16 mouse cellular contexts compared by ENCODE assay signal in the genomic region with DNA sequence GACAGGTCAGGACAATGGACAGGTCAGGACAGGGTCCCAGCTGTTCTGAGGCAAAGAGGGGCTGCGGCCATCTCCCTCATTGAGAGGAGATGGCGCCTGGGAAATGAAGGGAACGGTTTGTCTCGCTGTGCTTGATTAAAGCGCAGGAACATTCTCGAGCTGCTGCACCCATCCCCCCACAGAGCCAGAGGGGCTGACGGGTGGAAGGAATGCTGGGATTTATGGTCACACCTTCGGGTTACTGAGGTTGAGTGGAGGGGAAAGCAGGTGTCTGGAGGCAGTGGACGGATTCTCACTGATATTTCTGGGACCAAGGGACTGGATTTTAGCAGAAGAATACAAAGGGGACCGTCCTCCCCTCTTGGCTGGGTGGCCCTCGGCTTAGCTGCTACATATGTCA. TPM values are rescaled to one million over a fixed set of nuclear protein-coding genes. Genes with fewer than 3 reads are reported as not detected.
DNase-seq lines count a peak whose midpoint lies in the region; ATAC-seq and TF ChIP-seq lines count a peak whose summit lies in the region.
"Had no signal": no experiment of that assay in that cellular context is flagged by ENCODE, and none has a peak within 500 bp of the region (broad histone marks: within the 10 kb centered on the region; RNA-seq: fewer than 3 reads in every experiment).

No protein-coding gene starts in this region.

- H3K27ac ChIP-seq in heart, embryonic 15.5 days, result peak overlapping the region; percentile 81
- no peak overlapping the region for H3K27ac ChIP-seq in heart, adult 2 months
- peak overlapping the region; percentile 60; the same call in 1 of the 2 replicates for H3K27ac ChIP-seq in embryonic facial prominence, embryonic 15.5 days (replicated peaks)
- H3K27ac ChIP-seq: liver, embryonic 14.5 days had no signal

- WGBS in heart, embryonic 15.5 days, result 27% methylated on average over 11 of the region's 11 CpGs
- 38% methylated on average over 11 of the region's 11 CpGs for WGBS in heart, adult 2 months
- WGBS in embryonic facial prominence, embryonic 15.5 days, result 14% methylated on average over 11 of the region's 11 CpGs

- no peak overlapping the region for H3K4me3 ChIP-seq in heart, embryonic 15.5 days
- no peak overlapping the region for H3K4me3 ChIP-seq in heart, adult 2 months
- H3K4me3 ChIP-seq in embryonic facial prominence, embryonic 15.5 days (replicated peaks), result peak overlapping the region; percentile 18

- no peak for ATAC-seq in heart, embryonic 15.5 days (replicated peaks; ENCODE audit: insufficient number of reproducible peaks, insufficient read depth, low FRiP score, low read depth)
- no peak for ATAC-seq in embryonic facial prominence, embryonic 15.5 days (ENCODE audit: insufficient number of reproducible peaks, low FRiP score, low TSS enrichment, low read depth)
- ATAC-seq: activated CD4-positive, CD25-positive, alpha-beta regulatory T cell, adult 4 months; forebrain, embryonic 16.5 days; inflammation-experienced regulatory T-cells, adult 6 months had no signal

- no peak for TF ChIP-seq POLR2A in heart, adult 2 months (IDR thresholded peaks at IDR 0.05; ENCODE audit: insufficient read depth, low read depth, low read length)

- H3K4me2 ChIP-seq in heart, embryonic 15.5 days, result no peak overlapping the region
- 0 out of 2 replicates have a peak overlapping the region, but pooled peaks have one; percentile 24 for H3K4me2 ChIP-seq in embryonic facial prominence, embryonic 15.5 days (replicated peaks)

- H3K4me1 ChIP-seq in heart, embryonic 15.5 days (replicated peaks), result peaks cover 26% of the 10 kb centered on the region
- no peaks in the 10 kb centered on the region for H3K4me1 ChIP-seq in heart, adult 2 months (ENCODE audit: control insufficient read depth, insufficient read depth, low read length)
- peaks cover 7% of the 10 kb centered on the region; the same call in 1 of the 2 replicates for H3K4me1 ChIP-seq in embryonic facial prominence, embryonic 15.5 days

- intact Hi-C loops in heart, adult 2 months (cut with DNase I), result no loop called here

- TF ChIP-seq CTCF in heart, adult 2 months (IDR thresholded peaks at IDR 0.05), result no peak

- no peak for TF ChIP-seq EP300 in heart, adult 2 months (IDR thresholded peaks at IDR 0.05; ENCODE audit: insufficient read depth, low read depth, low read length)

- no peaks in the 10 kb centered on the region for H3K79me2 ChIP-seq in heart, adult 2 months (replicated peaks; ENCODE audit: control insufficient read depth, insufficient read depth, low read length)

- no peaks in the 10 kb centered on the region for H3K9me3 ChIP-seq in heart, embryonic 15.5 days (replicated peaks)
- no peaks in the 10 kb centered on the region for H3K9me3 ChIP-seq in embryonic facial prominence, embryonic 15.5 days (replicated peaks)

- DNase-seq in heart, adult 2 months, result no peak
- DNase-seq in lung, postnatal 36 days, result peak; percentile 21
- no peak for DNase-seq in lung, adult 18-20 months
- peak; percentile 20 for DNase-seq in retina, embryonic 14.5 days (ENCODE audit: low spot score)
- DNase-seq in frontal cortex, postnatal 10 days (ENCODE audit: low spot score in 2 of 2), result no peak
- DNase-seq in kidney, adult 18-20 months, result no peak
- DNase-seq: cerebellum, adult 8-10 months; gastrocnemius, postnatal 14 days; spleen, adult 18-20 months had no signal

- no peaks in the 10 kb centered on the region for H3K36me3 ChIP-seq in heart, embryonic 15.5 days
- H3K36me3 ChIP-seq in heart, adult 2 months (ENCODE audit: control insufficient read depth, insufficient read depth, low read length), result no peaks in the 10 kb centered on the region
- H3K36me3 ChIP-seq in embryonic facial prominence, embryonic 15.5 days, result no peaks in the 10 kb centered on the region

- no peak overlapping the region for H3K9ac ChIP-seq in heart, embryonic 15.5 days
- no peak overlapping the region for H3K9ac ChIP-seq in heart, adult 2 months (ENCODE audit: low read depth, low read length)
- H3K9ac ChIP-seq in embryonic facial prominence, embryonic 15.5 days, result no peak overlapping the region
- H3K9ac ChIP-seq: liver, embryonic 14.5 days had no signal

- H3K27me3 ChIP-seq in heart, embryonic 15.5 days, result peaks cover 17% of the 10 kb centered on the region
- no peaks in the 10 kb centered on the region for H3K27me3 ChIP-seq in heart, adult 2 months (ENCODE audit: control insufficient read depth, insufficient read depth, low read length)
- peaks cover 3% of the 10 kb centered on the region; the same call in 1 of the 2 replicates for H3K27me3 ChIP-seq in embryonic facial prominence, embryonic 15.5 days

RNA-seq across cellular contexts. Expression of a gene that starts 0.3 kb away (rescaled TPM):
- 0.28 and 0.38 TPM in 2 replicates for polyA plus RNA-seq in heart, embryonic 15.5 days (2015; fragmentation: Nextera tagmentation; extraction: Ambion mirVana)
- total RNA-seq in heart, adult 2 months (2021), result under 1 TPM in 1 of 2 experiments, not detected in 1; 0.11 TPM
- polyA plus RNA-seq in heart, adult 2 months (2012; rRNA removed), result 0.12 and 0.33 TPM in 2 replicates
- 4.0 and 4.3 TPM in 2 replicates for polyA plus RNA-seq in embryonic facial prominence, embryonic 15.5 days (2015; fragmentation: Nextera tagmentation; extraction: Ambion mirVana)
- total RNA-seq: megakaryocyte-erythroid progenitor cell, adult 5-6 weeks had no signal
- polyA plus RNA-seq: inflammation-experienced regulatory T-cells, adult 6 months had no signal

RNA-seq across cellular contexts. Expression of a gene that starts 8.0 kb away (rescaled TPM):
- 213 and 251 TPM in 2 replicates for polyA plus RNA-seq in heart, embryonic 15.5 days (2015; fragmentation: Nextera tagmentation; extraction: Ambion mirVana)
- 10 to 100 TPM; 60.5 to 67.3 TPM for total RNA-seq in heart, adult 2 months (2021)
- 59.9 and 95.2 TPM in 2 replicates for polyA plus RNA-seq in heart, adult 2 months (2012; rRNA removed)
- 329 and 338 TPM in 2 replicates for polyA plus RNA-seq in embryonic facial prominence, embryonic 15.5 days (2015; fragmentation: Nextera tagmentation; extraction: Ambion mirVana)

RNA-seq across cellular contexts. Expression of a gene that starts 40.2 kb away (rescaled TPM):
- 74.7 and 97.9 TPM in 2 replicates for polyA plus RNA-seq in heart, embryonic 15.5 days (2015; fragmentation: Nextera tagmentation; extraction: Ambion mirVana)
- 100 to 1,000 TPM in 1 of 2 experiments, 10 to 100 TPM in 1; 89.3 to 102 TPM for total RNA-seq in heart, adult 2 months (2021)
- 165 and 186 TPM in 2 replicates for polyA plus RNA-seq in heart, adult 2 months (2012; rRNA removed)
- 81.4 and 90.1 TPM in 2 replicates for polyA plus RNA-seq in embryonic facial prominence, embryonic 15.5 days (2015; fragmentation: Nextera tagmentation; extraction: Ambion mirVana)

RNA-seq across cellular contexts. Expression of a gene that starts 47.4 kb away (rescaled TPM):
- polyA plus RNA-seq in heart, embryonic 15.5 days (2015; fragmentation: Nextera tagmentation; extraction: Ambion mirVana), result 5.4 and 7.1 TPM in 2 replicates
- 1 to 10 TPM; 5.5 to 5.7 TPM for total RNA-seq in heart, adult 2 months (2021)
- polyA plus RNA-seq in heart, adult 2 months (2012; rRNA removed), result 10.6 and 11.1 TPM in 2 replicates
- 6.5 and 6.7 TPM in 2 replicates for polyA plus RNA-seq in embryonic facial prominence, embryonic 15.5 days (2015; fragmentation: Nextera tagmentation; extraction: Ambion mirVana)

RNA-seq across cellular contexts. Expression of a gene that starts 47.4 kb away (rescaled TPM):
- polyA plus RNA-seq in heart, embryonic 15.5 days (2015; fragmentation: Nextera tagmentation; extraction: Ambion mirVana), result 9.0 and 10.4 TPM in 2 replicates
- total RNA-seq in heart, adult 2 months (2021), result 1 to 10 TPM; 2.0 to 2.2 TPM
- 7.8 and 9.9 TPM in 2 replicates for polyA plus RNA-seq in heart, adult 2 months (2012; rRNA removed)
- 10.8 and 11.7 TPM in 2 replicates for polyA plus RNA-seq in embryonic facial prominence, embryonic 15.5 days (2015; fragmentation: Nextera tagmentation; extraction: Ambion mirVana)

Comparison
In these comparisons a context has a peak if more than half of its experiments do, and no peak if none do; other contexts are left out.
1. DNase-seq: peak in lung, postnatal 36 days (single experiment) and retina, embryonic 14.5 days (single experiment); none in heart, adult 2 months (0 of 2), lung, adult 18-20 months (0 of 2), frontal cortex, postnatal 10 days (0 of 2) and kidney, adult 18-20 months (single experiment).